Mouse (Mus musculus): ENCODE measurements at regions not wholly inside any gene's neighbourhood (a gene's known extent, or its start where the extent isn't known, plus 50 kb on each side); places are given as distances from the start of the nearest gene placed in this dataset.

DNA sequence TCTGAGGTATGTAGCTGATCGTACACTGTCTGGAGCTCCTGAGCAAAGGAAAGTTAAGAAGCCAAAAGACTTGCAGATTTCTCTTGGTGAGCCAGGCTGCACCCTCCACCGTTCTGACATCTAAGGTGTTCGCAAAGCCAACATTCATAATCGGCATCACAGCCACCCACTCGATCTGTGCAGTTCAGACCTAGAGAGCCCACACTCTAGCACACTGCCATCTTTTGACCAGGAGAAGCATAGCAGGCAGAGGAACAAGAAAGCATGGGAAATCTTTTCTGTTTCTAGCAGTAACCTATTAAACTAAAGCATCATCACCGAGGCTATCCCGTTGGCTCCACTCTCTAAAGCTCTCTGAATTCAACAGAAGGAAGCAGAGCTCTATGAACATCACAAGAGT, 59.2 kb downstream of the Areg start:
- ATAC-seq (replicated peaks; ENCODE audit: poor library complexity, severe bottlenecking), result peak; percentile 59; the same call in 1 of the 2 replicates

DNA sequence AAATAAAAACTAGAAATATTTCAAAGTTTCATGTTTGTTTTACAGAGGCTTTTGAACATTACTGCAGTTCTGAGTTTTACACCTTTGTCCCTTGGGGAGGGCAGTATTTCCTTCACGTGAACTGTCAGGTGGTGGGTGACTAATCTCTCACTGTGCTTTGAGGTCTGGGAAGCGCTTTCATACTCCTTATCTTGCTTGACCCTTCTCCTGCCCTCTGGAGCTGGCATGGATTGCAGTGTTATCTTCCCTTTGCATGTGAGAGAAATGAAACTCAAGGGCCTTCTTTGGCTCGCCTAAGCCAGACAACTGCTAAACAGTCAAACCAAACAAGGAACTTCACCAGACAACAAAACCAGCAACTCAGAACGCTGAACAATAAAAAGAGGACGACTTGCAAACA, 61.0 kb downstream of the Areg start:
- no peak for ATAC-seq (replicated peaks; ENCODE audit: poor library complexity, severe bottlenecking)

DNA sequence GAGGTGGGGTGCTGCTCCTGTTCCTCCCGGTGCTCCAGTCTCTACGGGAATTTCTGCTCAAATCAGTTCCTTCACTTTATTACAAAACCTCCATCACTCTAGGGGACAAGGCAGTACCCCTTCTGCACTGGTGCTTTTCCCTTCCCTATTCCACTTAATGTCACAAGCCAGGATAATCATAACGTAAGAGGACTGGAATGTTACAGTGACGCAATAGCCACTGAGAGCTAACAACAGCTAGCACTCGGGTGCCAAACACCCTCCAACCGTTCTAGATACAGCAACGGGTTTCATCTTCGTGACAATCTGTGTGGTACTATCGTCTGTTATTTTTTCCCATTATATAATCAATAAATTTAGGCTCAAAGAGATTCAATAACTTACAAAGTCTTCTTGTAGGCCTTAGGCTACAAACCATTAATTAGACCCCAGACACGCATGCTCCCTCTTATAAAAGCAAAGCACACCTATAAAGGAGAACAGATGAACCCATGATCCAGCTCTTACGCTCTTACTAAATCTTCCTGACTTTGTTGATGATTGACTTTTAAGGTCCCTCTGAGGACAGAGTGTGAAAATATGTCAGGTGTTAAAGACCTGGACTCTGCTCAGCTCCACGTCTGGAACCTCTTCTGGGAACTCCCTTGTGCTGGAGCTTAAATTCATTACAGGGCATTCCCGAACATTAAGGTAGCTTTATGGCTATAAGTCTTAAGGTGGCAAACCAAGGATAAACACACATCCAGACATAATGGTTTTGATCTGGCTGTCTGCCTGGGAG, 65.0 kb downstream of the Areg start:
- no peak for ATAC-seq (replicated peaks; ENCODE audit: poor library complexity, severe bottlenecking)

DNA sequence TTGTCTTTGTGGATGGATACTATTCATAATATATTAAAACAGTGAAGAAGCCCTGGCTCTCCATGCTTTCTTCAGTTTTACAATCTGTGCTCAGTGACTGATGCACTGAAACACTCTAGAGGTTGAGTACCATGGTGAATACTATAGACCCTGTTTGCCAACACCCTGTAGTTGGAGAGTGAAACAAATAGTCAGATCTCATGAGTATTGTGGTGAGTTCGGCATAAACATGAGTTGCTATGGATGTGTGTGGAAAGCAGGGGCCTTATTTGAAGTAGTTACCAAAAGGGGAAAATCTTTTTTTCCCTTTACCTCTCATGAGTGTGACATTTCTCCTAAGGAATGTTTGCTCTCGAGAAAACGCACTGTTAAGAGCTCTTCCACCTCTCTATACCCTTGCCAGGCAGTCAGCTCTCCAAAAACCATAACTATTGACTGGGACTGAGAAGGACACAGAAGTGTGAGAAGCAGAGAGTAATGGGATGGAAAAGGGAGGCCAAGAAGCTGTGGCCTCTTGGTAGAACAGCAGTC, 66.0 kb downstream of the Areg start:
- no peak for ATAC-seq (replicated peaks; ENCODE audit: poor library complexity, severe bottlenecking)

DNA sequence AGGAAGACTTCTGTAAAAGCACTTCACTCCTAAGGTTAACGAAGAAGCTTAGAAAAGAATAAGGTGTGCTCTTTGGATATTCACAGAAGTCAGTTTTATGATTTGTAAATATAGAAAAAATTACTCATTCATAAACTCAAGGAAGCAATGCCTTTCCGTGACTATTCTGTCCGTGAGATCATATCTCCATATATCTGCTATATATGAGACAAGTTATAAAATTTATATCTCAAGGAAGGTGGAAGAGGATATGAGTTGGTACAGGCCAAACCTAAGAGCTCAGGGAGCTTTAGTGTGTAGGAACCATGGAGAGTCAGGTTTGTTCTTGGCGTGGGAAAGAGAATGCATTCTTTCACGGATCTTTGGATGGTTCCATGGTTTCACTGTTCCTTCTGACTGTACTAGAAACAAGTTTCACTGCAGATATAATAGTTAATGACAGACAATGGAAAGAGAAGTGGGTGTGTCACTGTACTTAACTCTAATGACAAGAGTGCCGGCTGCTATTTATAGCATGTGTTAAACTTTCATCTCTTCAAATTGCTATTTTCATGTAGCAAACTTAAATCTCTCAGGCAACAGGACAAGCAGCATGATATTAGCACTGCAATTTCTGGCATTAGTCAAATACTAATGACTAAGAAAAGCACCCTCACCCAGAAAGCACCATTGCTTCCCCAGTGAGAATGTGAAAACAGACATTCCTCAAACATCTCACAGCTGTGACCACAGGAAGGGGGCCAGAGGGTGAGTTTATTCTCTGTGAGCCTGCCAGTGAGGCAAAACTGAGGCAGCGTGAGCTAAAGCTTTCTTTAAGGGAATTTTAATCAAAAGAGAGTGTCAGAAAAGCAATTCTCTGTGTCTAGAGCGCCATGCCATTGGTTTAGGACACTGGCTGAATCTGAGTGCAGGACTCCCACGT, 67.4 kb downstream of the Areg start:
- ATAC-seq (replicated peaks; ENCODE audit: poor library complexity, severe bottlenecking), result no peak

DNA sequence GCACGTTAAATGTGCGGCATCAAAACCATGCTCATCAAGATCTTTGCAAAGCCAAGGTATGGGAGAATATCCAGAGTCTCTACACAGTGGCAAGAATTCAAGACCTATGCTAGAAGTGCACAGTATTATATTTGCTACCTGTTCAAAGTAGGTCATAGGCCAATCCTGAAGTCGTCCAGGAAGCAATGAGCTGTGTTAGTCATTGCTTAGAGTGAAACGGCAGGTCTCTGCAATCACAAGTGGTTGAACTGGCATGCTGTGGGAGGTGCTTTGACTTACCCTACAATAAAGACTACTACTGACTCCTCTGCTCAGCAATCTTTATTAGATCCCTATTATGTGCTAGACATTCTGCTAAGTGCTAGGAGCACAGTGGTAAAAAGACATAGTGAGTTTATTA, 80.8 kb downstream of the Areg start:
- ATAC-seq (replicated peaks; ENCODE audit: poor library complexity, severe bottlenecking), result no peak

DNA sequence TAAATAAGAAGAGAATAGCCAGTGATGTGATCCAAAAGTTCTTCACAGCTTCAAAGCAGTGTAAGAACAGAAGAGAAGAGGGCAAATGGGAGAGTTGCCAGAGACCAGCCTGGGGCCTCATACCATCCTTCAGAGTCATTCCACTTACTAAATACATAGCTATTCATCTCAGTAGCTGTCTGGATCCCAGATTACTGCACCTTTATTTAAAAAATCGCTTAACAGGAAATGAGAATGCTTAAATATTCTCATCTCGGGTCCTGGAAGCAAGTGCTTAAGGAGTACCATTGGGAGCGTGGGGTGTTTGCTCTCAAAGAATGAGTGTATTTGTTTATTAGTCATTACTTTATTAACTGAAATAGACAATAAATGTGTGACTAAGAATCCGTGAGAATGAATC, 102.3 kb downstream of the Areg start:
- no peak for ATAC-seq (replicated peaks; ENCODE audit: poor library complexity, severe bottlenecking)

DNA sequence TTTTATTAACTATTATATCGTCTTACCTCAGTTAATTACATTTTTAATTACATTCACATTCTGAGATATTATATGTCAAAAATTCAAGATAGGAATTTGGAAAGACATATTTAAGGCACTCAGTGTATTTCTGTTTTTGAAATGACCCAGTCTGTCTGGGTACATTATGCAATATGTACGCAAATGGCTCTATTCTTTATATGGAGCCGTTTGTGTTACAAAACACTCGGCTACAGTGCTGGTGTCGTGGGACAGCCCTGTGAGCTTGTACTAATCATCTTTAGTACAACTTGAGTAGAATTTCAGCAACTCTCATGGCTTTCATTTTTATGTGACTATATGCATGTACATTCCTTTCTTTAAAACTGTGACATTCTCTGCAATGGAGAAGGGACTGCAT, 108.0 kb downstream of the Areg start:
- no peak for ATAC-seq (replicated peaks; ENCODE audit: poor library complexity, severe bottlenecking)

DNA sequence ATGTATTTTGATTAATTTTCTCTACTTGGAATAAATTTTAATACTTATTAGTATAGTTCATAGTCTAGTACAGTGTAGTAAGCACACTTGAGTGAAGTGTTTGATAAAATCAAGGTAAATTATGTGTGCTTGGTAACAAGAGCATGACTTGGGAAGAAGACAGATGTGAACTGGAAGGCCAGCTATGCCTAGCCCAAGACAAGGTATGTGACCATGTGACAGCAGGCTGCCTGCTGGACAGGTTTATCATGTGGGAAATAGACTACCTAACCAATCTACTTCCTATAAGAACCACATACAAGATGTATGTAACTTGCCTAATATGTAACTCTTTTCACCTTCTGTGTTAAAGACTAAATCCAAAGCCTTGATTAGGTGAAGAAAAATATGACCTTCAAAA, 122.5 kb downstream of the Areg start:
- no peak for ATAC-seq (replicated peaks; ENCODE audit: poor library complexity, severe bottlenecking)

DNA sequence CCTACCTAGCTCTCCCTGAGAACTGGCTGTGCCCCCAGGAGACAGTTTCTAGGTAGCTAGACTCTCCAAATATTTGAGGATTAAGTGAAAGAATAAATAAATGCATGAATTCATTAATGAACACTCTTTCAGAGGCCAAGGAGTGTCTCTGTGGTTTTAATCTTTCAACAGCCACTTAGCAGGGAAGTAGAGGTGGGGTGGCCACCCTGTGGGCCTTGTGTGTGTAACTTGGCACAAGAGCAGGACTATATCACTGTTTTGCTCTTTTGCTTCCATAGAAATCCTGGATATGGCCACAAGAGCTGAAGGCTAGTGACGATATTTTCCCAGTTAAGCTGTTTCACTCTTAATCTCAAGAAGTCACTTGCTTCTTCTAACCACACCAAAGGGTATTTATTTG, 123.1 kb downstream of the Areg start:
- no peak for ATAC-seq (replicated peaks; ENCODE audit: poor library complexity, severe bottlenecking)

DNA sequence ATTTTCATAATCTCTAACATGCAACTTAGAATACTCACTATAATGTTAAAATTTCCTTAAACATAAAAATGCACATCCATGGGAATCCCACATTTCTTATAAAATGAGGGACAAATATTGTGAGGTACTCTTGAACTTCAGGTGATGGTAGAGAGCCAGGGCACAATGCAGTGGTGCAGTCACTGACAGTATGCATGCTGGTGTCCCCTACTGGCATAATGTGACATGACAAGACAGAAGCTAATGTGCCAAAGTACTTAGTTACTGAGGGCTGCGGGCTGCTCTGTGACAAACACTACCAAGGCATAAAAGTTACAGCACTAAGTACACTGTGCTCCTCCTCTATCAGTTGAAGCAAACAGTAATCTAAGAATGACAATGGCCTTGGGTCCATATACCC, 131.3 kb downstream of the Areg start:
- peak; percentile 65; the same call in 1 of the 2 replicates for ATAC-seq (replicated peaks; ENCODE audit: poor library complexity, severe bottlenecking)

DNA sequence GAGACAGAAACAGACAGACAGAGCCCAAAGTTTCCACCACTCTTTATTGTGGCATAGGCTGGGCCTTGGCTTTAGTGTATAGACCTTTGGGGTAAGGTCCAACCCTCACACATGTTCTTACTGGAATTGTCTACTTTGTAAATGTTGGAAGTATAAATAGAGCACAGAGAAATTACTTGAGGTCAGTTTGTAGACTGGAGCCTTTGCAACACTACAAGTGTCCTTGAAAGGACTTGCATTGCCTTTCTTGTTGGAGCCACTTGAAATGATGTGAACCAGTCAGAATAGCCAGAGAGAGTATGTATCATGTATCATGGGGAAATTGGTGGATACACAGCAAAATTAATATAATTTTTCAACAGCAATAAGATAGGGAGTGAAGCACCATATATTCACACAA, 131.4 kb downstream of the Btc start:
- no peak for ATAC-seq (replicated peaks; ENCODE audit: poor library complexity, severe bottlenecking)

DNA sequence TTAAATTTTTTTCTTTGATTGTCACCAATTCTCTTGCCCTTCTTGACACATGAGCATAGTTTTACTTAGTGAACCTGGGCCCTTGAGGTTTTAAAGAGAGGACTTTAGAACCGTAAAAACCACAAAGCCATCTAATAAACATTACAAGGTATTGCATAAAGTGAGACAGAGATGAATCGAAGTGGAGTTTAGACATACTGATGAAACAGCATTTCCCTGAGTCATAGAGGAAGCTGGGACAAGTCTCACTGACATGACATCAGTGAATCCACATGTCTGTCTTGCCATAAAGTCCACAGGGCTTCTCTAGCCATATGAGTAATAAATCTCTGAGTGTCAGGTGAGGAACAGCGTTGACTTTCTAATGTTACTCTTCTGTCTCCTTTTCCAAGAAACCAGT, 128.4 kb downstream of the Btc start:
- ATAC-seq (replicated peaks; ENCODE audit: poor library complexity, severe bottlenecking), result peak; percentile 62

DNA sequence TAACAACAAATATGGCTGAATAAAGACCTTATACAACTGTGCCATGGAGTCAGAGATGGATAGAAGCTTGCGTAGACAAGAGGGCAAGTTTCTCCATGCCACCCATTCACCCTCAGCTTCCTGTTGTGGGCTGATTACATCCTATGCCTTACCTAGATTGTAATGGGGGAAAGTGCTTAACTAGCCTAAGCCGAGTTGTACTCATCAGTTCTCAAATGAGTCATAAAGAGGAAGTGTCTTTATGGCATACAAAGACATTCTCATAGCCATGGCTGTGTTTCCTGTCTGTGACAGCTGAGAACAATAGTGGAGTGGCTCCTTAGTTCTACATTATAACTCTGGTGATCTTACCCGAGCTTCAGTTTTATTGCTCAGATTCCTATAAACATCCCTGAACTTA, 124.3 kb downstream of the Btc start:
- peak; percentile 81 for ATAC-seq (replicated peaks; ENCODE audit: poor library complexity, severe bottlenecking)

DNA sequence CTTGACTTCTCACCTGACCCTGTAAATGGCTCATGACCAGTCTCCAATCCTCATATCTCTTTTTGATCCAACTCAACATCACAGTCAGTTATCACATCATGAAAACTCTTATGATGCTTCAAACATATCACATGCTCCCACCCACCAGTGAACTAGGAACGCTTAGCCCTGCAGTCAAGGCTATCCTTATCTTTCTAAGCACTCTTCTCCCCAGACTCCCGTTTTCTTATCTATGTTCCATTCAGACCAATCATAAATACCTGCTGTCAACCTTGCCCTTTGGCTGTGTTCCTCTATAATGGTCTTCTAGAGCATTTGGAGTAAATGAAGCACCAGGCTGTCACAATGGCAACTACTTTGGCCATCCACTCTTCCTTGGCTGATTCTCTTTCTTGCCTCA, 123.3 kb downstream of the Btc start:
- ATAC-seq (replicated peaks; ENCODE audit: poor library complexity, severe bottlenecking), result no peak

DNA sequence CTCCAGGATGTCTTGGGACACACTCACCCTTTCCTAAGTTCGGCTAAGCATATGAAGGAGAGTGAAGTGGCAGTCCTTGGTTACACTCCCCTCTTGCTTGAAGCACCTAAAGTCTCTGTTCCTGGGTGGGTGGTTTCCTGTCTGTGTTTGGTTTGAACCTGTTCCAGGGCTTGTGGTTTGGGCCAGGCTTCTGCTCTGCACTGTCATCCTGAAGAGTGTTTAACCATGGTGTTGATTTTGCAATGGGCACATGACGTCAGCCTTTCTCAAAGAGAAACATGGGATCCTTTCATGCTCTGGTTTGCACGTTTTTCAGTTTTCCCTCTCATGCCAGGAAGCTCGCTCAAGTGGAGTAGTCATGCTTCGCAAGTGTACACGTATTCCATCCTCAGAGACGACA, 119.8 kb downstream of the Btc start:
- peak; percentile 86 for ATAC-seq (replicated peaks; ENCODE audit: poor library complexity, severe bottlenecking)

DNA sequence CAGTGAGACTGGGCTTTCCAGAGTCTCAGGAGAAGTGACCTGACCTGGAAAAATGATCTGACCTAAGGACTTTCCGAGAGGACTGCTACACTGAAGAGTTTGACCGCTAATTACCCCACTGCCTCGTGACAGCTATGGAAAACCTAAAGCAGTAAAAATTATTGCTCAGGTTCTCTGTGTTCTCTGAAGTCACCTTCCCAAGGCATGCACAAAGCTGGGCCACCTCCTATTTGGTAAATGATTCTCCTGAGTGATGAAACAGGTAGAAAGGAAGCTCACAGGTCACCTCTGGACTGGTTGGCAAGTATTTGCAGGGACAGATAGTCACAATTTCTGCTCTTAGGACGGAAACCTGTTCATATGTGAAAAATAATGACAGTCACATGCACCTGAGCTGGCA, 109.7 kb downstream of the Btc start:
- ATAC-seq (replicated peaks; ENCODE audit: poor library complexity, severe bottlenecking), result no peak

DNA sequence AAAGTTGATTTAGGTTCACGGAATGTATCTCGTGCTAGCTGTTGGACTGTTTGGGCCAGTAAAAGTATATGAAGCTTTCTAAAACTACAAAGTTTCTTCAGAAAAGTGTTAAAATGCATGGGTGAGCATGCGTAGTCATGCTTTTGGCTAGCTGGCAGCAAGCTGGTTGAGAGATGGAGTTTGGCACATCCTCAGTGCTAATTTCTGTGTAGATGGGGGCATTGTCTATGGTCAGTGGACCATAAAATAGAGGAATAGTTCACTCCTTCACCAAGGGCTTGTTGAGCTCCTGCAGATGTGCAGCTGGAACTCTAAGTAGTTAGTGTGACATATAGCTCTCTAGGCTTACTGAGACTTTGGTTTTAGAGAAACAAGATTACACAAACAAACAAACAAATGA, 107.8 kb downstream of the Btc start:
- ATAC-seq (replicated peaks; ENCODE audit: poor library complexity, severe bottlenecking), result no peak

DNA sequence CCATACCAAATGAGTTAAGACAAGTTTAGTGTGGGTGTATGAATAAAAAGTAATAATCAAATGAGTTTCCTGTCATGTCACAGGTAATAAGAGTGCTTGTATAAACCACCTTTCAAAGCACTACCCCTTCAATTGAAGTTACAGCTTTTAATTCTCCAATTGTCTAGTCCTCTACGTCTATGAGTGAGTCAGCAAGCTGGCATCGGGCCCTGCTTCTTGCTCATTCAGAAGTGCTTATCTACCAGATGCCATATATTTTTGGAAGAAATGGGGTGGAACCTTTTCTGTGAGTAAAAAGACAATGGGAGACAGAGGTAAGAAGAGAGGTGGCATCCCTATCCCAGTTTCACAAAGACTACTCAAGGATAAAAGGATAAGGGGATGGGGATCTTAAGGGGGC, 105.7 kb downstream of the Btc start:
- ATAC-seq (replicated peaks; ENCODE audit: poor library complexity, severe bottlenecking), result no peak

DNA sequence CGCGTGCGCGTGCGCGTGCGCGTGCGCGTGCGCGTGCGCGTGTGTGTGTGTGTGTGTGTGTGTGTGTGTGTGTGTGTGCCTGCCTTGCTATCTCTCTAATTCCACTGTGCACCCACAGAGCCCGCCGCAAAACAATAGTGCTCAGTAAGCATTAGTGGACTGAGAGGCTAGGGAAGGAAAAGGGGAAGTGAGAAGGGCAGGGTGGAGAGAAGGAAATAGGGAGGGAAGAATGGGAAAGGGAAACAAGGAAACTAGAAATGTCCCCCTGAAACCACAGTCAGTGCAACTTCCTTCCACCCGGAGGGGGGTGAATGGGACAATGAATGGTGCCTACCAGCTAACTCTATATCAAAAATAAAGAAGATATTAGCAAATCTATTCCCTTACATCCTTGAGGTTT, 100.7 kb downstream of the Btc start:
- peak; percentile 98 for ATAC-seq (replicated peaks; ENCODE audit: poor library complexity, severe bottlenecking)

DNA sequence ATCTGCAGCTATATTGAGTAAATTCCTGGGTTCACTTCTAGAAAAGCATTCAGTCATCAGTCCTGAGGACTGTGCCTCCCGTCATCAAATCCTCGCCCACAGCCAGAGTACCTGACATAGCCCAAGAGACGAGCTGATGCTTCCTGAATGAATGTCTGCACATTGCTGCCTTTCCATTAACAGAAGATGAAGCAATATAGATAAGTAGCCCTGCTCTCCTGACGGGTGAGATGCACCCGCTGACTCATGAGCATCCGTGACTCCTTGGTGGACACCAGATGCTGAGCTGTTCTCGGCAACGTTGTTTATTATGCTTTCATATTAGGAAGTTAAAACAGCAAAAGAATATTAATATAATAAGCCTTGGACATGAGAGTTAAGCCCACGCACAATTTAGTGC, 99.9 kb downstream of the Btc start:
- ATAC-seq (replicated peaks; ENCODE audit: poor library complexity, severe bottlenecking), result no peak
